Mouse (Mus musculus) G1E (cell line): ENCODE measurements around the gene Rnf157.

ENCODE experiments used
- CTCF ChIP-seq: IDR thresholded peaks from 2 replicates; pipeline ENCODE4 v1.5.1; 2012; ENCODE audit warnings: low read depth, low read length, inconsistent platforms, mixed read lengths
- GATA1 ChIP-seq: IDR thresholded peaks from 2 replicates; pipeline ENCODE4 v1.6.1; 2012; ENCODE audit warnings: borderline replicate concordance, low read length, inconsistent platforms, mixed read lengths

DNA sequence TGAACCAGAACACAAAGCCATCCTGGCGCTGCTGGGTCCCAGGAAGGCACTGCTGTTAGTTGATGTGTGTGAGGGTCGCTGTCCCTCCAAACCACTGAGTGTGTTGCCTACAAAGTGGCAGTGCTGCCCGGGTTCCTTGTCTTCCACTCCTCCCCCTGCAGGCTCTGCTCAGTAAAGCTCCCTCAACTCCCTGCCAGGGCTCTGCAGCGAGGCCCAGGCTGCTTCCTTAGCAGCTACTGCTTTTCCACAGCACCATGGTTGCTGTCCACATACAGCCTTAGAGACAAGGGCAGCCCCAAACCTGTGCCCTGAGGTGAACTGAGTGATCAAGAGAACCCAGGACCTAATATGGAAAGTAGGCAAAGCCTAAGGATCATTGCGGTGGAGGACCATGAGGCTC is 125.5 kb downstream of the Rnf157 start:
- TF ChIP-seq CTCF = no peak
- no peak for TF ChIP-seq GATA1
